Mouse (Mus musculus): ENCODE results near the gene Cyb561d1. TPM values are rescaled to one million over a fixed set of nuclear protein-coding genes. Genes with fewer than 3 reads are reported as not detected.

The Cyb561d1 gene
- polyA plus RNA-seq, 1 experiment from 2014 or later = 2.7 TPM

DNA sequence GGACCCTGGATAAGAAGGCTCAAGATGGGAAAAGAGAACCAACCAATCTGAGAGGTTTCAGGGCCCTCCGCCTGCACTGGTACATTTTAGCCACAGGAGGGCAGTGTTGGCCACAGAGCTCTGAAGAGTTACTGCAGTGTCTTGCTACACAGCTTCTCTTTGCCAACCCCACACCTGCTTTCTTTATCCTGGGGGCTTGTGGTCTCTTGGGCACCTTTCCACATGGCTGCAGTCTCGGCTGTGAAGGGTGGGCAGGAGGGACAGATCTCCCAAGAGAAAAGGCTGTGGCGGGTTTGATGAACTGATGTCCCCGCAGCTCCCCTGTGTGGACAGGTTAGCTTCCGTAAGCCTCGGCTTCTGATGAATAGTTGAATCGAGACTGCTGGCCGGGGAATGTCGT, 36.2 kb downstream of the Cyb561d1 start:
- no peaks in the 10 kb centered on the region for H3K9me3 ChIP-seq (replicated peaks)
- H3K4me3 ChIP-seq = no peak overlapping the region
- H3K27ac ChIP-seq = no peak overlapping the region
- peak overlapping the region; percentile 42; the same call in 1 of the 2 replicates for H3K4me2 ChIP-seq
- H3K27me3 ChIP-seq = 0 out of 2 replicates have a peak, but pooled peaks cover 4% of the 10 kb centered on the region
- H3K4me1 ChIP-seq (replicated peaks) = 0 out of 2 replicates have a peak, but pooled peaks cover 8% of the 10 kb centered on the region
- H3K9ac ChIP-seq = no peak overlapping the region
- H3K36me3 ChIP-seq = no peaks in the 10 kb centered on the region
- 25% methylated on average over 9 of the region's 9 CpGs for WGBS
- 0 out of 2 replicates have a peak, but pooled peaks have one; percentile 36 for ATAC-seq (replicated peaks; ENCODE audit: insufficient number of reproducible peaks, insufficient read depth, low FRiP score, low read depth)

GRCm38 (mm10) chr3:108164091-108164490, 36.9 kb downstream of the Cyb561d1 start:
- WGBS = 71% methylated on average over 5 of the region's 5 CpGs
- Histone ChIP-seq H3K9ac (no peak overlapping the region), H3K27me3 (0 out of 2 replicates have a peak, but pooled peaks cover 4% of the 10 kb centered on the region), H3K4me1 (replicated peaks) (peaks cover 14% of the 10 kb centered on the region), H3K4me3 (no peak overlapping the region), H3K4me2 (no peak overlapping the region), H3K9me3 (replicated peaks) (no peaks in the 10 kb centered on the region), H3K36me3 (no peaks in the 10 kb centered on the region), H3K27ac (no peak overlapping the region)
- ATAC-seq (replicated peaks; ENCODE audit: insufficient number of reproducible peaks, insufficient read depth, low FRiP score, low read depth) = no peak

GRCm38 (mm10) chr3:108158383-108159037, 42.5 kb downstream of the Cyb561d1 start:
- Histone ChIP-seq H3K36me3 (no peaks in the 10 kb centered on the region), H3K4me3 (no peak overlapping the region), H3K9ac (0 out of 2 replicates have a peak overlapping the region, but pooled peaks have one; percentile 8), H3K4me2 (peak overlapping the region; percentile 47), H3K9me3 (replicated peaks) (no peaks in the 10 kb centered on the region), H3K4me1 (replicated peaks) (peaks cover 22% of the 10 kb centered on the region), H3K27me3 (no peaks in the 10 kb centered on the region), H3K27ac (peak overlapping the region; percentile 77)
- WGBS = 42% methylated on average over 9 of the region's 9 CpGs
- ATAC-seq (replicated peaks; ENCODE audit: insufficient number of reproducible peaks, insufficient read depth, low FRiP score, low read depth) = peak; percentile 85

GRCm38 (mm10) chr3:108154656-108155055, 46.4 kb downstream of the Cyb561d1 start, which contains the start of gene Gpr61:
TSS of gene Gpr61 (minus strand) at chr3:108154882.
- 37% methylated on average over 4 of the region's 4 CpGs for WGBS
- H3K9ac ChIP-seq = no peak within 1 kb of the TSS
- H3K9me3 ChIP-seq (replicated peaks) = no peaks in the 10 kb centered on the region
- H3K4me2 ChIP-seq = no peak within 1 kb of the TSS
- no peak for ATAC-seq (replicated peaks; ENCODE audit: insufficient number of reproducible peaks, insufficient read depth, low FRiP score, low read depth)
- H3K4me3 ChIP-seq = no peak within 1 kb of the TSS
- H3K27me3 ChIP-seq = no peaks in the 10 kb centered on the region
- no peaks in the 10 kb centered on the region for H3K36me3 ChIP-seq
- peaks cover 21% of the 10 kb centered on the region for H3K4me1 ChIP-seq (replicated peaks)
- no peak within 1 kb of the TSS for H3K27ac ChIP-seq

- H3K27ac ChIP-seq = no peak overlapping the region
- peaks cover 4% of the 10 kb centered on the region; the same call in 1 of the 2 replicates for H3K27me3 ChIP-seq
- ATAC-seq (replicated peaks; ENCODE audit: insufficient number of reproducible peaks, insufficient read depth, low FRiP score, low read depth) = no peak
- no peak overlapping the region for H3K9ac ChIP-seq
- 84% methylated on average over 3 of the region's 3 CpGs for WGBS
- no peaks in the 10 kb centered on the region for H3K36me3 ChIP-seq
- peaks cover 4% of the 10 kb centered on the region for H3K4me1 ChIP-seq (replicated peaks)
- H3K4me2 ChIP-seq = no peak overlapping the region
- H3K9me3 ChIP-seq (replicated peaks) = no peaks in the 10 kb centered on the region
- H3K4me3 ChIP-seq = no peak overlapping the region
Observed at GRCm38 (mm10) chr3:108152290-108152689, 48.7 kb downstream of the Cyb561d1 start.

DNA sequence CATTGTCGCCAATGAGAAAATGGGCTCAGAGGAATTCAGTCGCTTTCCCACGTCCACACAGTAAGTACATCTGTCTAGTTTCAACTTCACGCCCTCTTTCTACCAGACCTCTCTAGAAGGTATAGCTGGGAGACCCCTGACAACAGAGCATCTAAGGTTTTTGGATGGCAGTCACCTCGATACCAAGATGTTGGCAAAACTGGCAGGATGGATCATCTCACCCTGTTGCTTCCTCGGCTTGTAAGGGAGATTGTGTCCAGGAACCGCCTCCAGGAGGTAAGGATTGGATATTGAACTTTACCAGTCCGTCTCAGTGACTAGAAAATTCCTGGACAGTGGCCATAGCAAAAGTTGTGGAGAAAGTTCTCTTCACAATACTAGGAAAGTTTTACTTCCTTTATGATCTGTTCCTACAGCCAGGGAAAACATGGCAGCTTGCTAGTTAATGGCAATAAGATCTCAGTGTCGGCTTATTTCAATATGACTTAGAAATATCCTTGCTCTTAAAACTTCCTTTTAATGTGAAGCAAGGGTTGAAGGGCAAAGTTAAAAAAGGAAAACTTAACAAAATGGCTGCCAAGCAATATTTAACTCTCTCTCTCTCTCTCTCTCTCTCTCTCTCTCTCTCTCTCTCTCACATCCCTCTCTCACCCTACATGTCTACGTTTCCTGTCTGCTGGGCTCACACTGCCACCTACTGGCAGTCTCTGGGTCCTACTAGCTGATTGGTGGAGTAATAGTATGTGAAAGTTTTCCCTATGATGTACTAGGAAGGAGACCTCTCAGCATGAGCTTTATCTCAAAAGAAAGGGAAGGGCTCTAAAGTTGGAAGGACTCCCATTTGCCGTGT, 53.4 kb downstream of the Cyb561d1 start:
- Histone ChIP-seq H3K9ac (no peak overlapping the region), H3K27me3 (peaks cover 4% of the 10 kb centered on the region; the same call in 1 of the 2 replicates), H3K4me1 (replicated peaks) (peaks cover 28% of the 10 kb centered on the region), H3K36me3 (no peaks in the 10 kb centered on the region), H3K27ac (peak overlapping the region; percentile 53), H3K4me2 (peak overlapping the region; percentile 16; the same call in 1 of the 2 replicates), H3K4me3 (no peak overlapping the region), H3K9me3 (replicated peaks) (no peaks in the 10 kb centered on the region)
- WGBS = 58% methylated on average over 11 of the region's 11 CpGs
- peak; percentile 52; the same call in 1 of the 2 replicates for ATAC-seq (replicated peaks; ENCODE audit: insufficient number of reproducible peaks, insufficient read depth, low FRiP score, low read depth)

DNA sequence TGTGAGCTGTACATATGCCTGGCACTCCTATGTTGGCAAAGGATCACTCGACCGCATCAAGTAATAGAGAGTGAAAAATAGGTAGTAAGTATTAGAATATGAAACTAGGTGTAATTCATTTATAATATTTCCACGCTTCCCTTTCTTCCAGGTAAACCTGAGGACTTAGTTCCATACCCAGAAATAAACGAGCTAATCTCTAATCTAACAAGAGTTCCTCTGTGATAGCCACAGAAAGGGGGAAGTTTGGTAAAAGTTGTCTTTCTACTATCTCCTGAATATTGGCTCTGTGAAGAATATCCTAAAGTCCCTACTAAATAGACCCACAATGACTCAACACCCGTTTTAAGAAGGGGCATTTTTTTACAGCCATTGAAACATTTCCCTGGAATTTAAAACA, 54.3 kb downstream of the Cyb561d1 start:
- no peaks in the 10 kb centered on the region for H3K9me3 ChIP-seq (replicated peaks)
- peaks cover 4% of the 10 kb centered on the region; the same call in 1 of the 2 replicates for H3K27me3 ChIP-seq
- H3K4me3 ChIP-seq = peak overlapping the region; percentile 94
- peak overlapping the region; percentile 87 for H3K9ac ChIP-seq
- H3K27ac ChIP-seq = peak overlapping the region; percentile 96
- 51% methylated on average over 5 of the region's 5 CpGs for WGBS
- H3K36me3 ChIP-seq = no peaks in the 10 kb centered on the region
- ATAC-seq (replicated peaks; ENCODE audit: insufficient number of reproducible peaks, insufficient read depth, low FRiP score, low read depth) = no peak
- peaks cover 28% of the 10 kb centered on the region for H3K4me1 ChIP-seq (replicated peaks)
- H3K4me2 ChIP-seq = peak overlapping the region; percentile 84

Other genes starting within 250 kb of the Cyb561d1 start
- gene Gstm3, start 231.9 kb downstream of the Cyb561d1 start, polyA plus RNA-seq (2015; fragmentation: Nextera tagmentation; extraction: Ambion mirVana) = 0.30 TPM in 1 of 2 replicates, not detected in the other
- 71.9 and 82.1 TPM in 2 replicates for gene Gstm2, start 214.8 kb downstream of the Cyb561d1 start, polyA plus RNA-seq (2015; fragmentation: Nextera tagmentation; extraction: Ambion mirVana)
- 72.1 and 88.3 TPM in 2 replicates for gene Gstm1, start 183.2 kb downstream of the Cyb561d1 start, polyA plus RNA-seq (2015; fragmentation: Nextera tagmentation; extraction: Ambion mirVana)
- 12.9 and 16.0 TPM in 2 replicates for gene Gstm4, start 156.3 kb downstream of the Cyb561d1 start, polyA plus RNA-seq (2015; fragmentation: Nextera tagmentation; extraction: Ambion mirVana)
- 22.5 and 31.4 TPM in 2 replicates for gene Ampd2, start 114.6 kb downstream of the Cyb561d1 start, polyA plus RNA-seq (2015; fragmentation: Nextera tagmentation; extraction: Ambion mirVana)
- 0.74 and 1.1 TPM in 2 replicates for gene Gnat2, start 108.4 kb downstream of the Cyb561d1 start, polyA plus RNA-seq (2015; fragmentation: Nextera tagmentation; extraction: Ambion mirVana)
- gene Gnai3, start 55.1 kb downstream of the Cyb561d1 start, polyA plus RNA-seq (2015; fragmentation: Nextera tagmentation; extraction: Ambion mirVana) = 65.9 and 80.3 TPM in 2 replicates
- 0.05 and 0.16 TPM in 2 replicates for gene Gpr61, start 46.3 kb downstream of the Cyb561d1 start, polyA plus RNA-seq (2015; fragmentation: Nextera tagmentation; extraction: Ambion mirVana)
- gene Amigo1, start 14.9 kb downstream of the Cyb561d1 start, polyA plus RNA-seq (2015; fragmentation: Nextera tagmentation; extraction: Ambion mirVana) = 3.0 and 3.2 TPM in 2 replicates
- 5.8 and 9.0 TPM in 2 replicates for gene Atxn7l2, start 9.7 kb upstream of the Cyb561d1 start, polyA plus RNA-seq (2015; fragmentation: Nextera tagmentation; extraction: Ambion mirVana)
- gene Sypl2, start 25.4 kb upstream of the Cyb561d1 start, polyA plus RNA-seq (2015; fragmentation: Nextera tagmentation; extraction: Ambion mirVana) = 2.0 and 2.2 TPM in 2 replicates
- 174 and 197 TPM in 2 replicates for gene Psma5, start 55.7 kb upstream of the Cyb561d1 start, polyA plus RNA-seq (2015; fragmentation: Nextera tagmentation; extraction: Ambion mirVana)
- gene Sort1, start 82.9 kb upstream of the Cyb561d1 start, polyA plus RNA-seq (2015; fragmentation: Nextera tagmentation; extraction: Ambion mirVana) = 10.2 and 13.9 TPM in 2 replicates
- 41.5 and 48.0 TPM in 2 replicates for gene Mybphl, start 163.7 kb upstream of the Cyb561d1 start, polyA plus RNA-seq (2015; fragmentation: Nextera tagmentation; extraction: Ambion mirVana)
- 17.1 and 23.1 TPM in 2 replicates for gene Psrc1, start 182.6 kb upstream of the Cyb561d1 start, polyA plus RNA-seq (2015; fragmentation: Nextera tagmentation; extraction: Ambion mirVana)
- gene Celsr2, start 214.3 kb upstream of the Cyb561d1 start, polyA plus RNA-seq (2015; fragmentation: Nextera tagmentation; extraction: Ambion mirVana) = 2.4 and 3.6 TPM in 2 replicates
- gene Sars, start 244.0 kb upstream of the Cyb561d1 start, polyA plus RNA-seq (2015; fragmentation: Nextera tagmentation; extraction: Ambion mirVana) = 79.7 and 80.9 TPM in 2 replicates